ENCODE assay signal across 8 mouse cellular contexts in the genomic region with DNA sequence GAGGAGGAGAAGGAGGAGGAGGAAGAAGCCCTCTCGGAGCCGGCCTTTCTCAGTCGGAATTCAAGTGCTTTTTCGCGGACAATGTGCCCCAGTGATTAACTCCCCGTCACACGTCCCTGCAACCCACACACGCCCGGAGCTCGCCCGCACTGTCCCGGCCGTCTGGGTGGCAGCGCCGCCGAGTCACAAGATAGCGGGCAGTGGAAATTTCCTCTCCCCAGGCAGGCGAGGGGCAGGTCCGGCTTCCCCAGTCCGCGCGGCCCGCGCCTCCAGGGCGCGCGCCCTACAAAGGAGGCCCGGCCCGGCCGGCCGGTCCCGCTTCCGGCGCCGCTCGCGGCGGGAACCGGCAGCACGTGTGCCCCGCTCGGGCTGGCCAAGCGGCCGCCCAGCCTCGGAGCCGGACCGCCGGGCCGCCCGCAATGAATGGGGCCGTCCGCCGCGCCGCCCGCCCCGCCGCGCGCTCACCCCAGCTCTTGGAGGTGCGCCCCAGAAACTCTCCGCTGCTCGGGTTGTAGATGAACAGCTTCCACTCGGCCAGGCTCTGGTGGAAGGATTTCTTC. TPM values are rescaled to one million over a fixed set of nuclear protein-coding genes. Genes with fewer than 3 reads are reported as not detected.
DNase-seq lines count a peak whose midpoint lies in the region; ATAC-seq and TF ChIP-seq lines count a peak whose summit lies in the region.

No protein-coding gene starts in this region.

- H3K36me3 ChIP-seq in hindbrain, embryonic 10.5 days: peaks cover 9% of the 10 kb centered on the region
- H3K36me3 ChIP-seq in lung, embryonic 15.5 days: no peaks in the 10 kb centered on the region
- H3K36me3 ChIP-seq in thymus, adult 2 months (ENCODE audit: control insufficient read depth, insufficient read depth, low read length): no peaks in the 10 kb centered on the region

- H3K4me3 ChIP-seq in hindbrain, embryonic 10.5 days: peak overlapping the region; percentile 86
- peak overlapping the region; percentile 76 for H3K4me3 ChIP-seq in lung, embryonic 15.5 days
- peak overlapping the region; percentile 57 for H3K4me3 ChIP-seq in olfactory bulb, adult 2 months (ENCODE audit: insufficient read depth, low read depth, low read length)
- H3K4me3 ChIP-seq in thymus, adult 2 months (ENCODE audit: control insufficient read depth, insufficient read depth, low read length): peak overlapping the region; percentile 93

- H3K27me3 ChIP-seq in hindbrain, embryonic 10.5 days (ENCODE audit: insufficient read depth, poor library complexity, severe bottlenecking): no peaks in the 10 kb centered on the region
- H3K27me3 ChIP-seq in lung, embryonic 15.5 days: no peaks in the 10 kb centered on the region
- no peaks in the 10 kb centered on the region for H3K27me3 ChIP-seq in thymus, adult 2 months (ENCODE audit: control insufficient read depth, insufficient read depth, low read length)

- TF ChIP-seq POLR2A in olfactory bulb, adult 2 months (IDR thresholded peaks at IDR 0.05; ENCODE audit: insufficient read depth, low read depth, low read length): no peak
- TF ChIP-seq POLR2A in thymus, adult 2 months (IDR thresholded peaks at IDR 0.05; ENCODE audit: control insufficient read depth, extremely low read depth, insufficient read depth, low read length, poor library complexity): no peak

- H3K27ac ChIP-seq in hindbrain, embryonic 10.5 days: peak overlapping the region; percentile 95
- H3K27ac ChIP-seq in lung, embryonic 15.5 days: peak overlapping the region; percentile 97
- H3K27ac ChIP-seq in olfactory bulb, adult 2 months (ENCODE audit: insufficient read depth, low read depth, low read length): peak overlapping the region; percentile 34
- peak overlapping the region; percentile 27 for H3K27ac ChIP-seq in thymus, adult 2 months (ENCODE audit: control insufficient read depth, insufficient read depth, low read length)

- H3K4me2 ChIP-seq in lung, embryonic 15.5 days: peak overlapping the region; percentile 84

- WGBS in hindbrain, embryonic 10.5 days: under 1% methylated on average over 64 of the region's 64 CpGs
- WGBS in lung, embryonic 15.5 days: 0% methylated on average over 45 of the region's 64 CpGs
- WGBS in olfactory bulb, adult 2 months: 3% methylated on average over 64 of the region's 64 CpGs
- whole genome bisulfite sequencing in thymus, adult 2 months: under 1% methylated on average over 63 of the region's 64 CpGs

- TF ChIP-seq CTCF in olfactory bulb, adult 2 months (IDR thresholded peaks at IDR 0.05; ENCODE audit: insufficient read depth, low read depth, low read length): no peak
- TF ChIP-seq CTCF in thymus, adult 2 months (IDR thresholded peaks at IDR 0.05; ENCODE audit: borderline replicate concordance, control insufficient read depth, extremely low read depth, insufficient read depth, low read length, poor library complexity): no peak

- H3K9me3 ChIP-seq in hindbrain, embryonic 10.5 days: no peaks in the 10 kb centered on the region
- no peaks in the 10 kb centered on the region for H3K9me3 ChIP-seq in lung, embryonic 15.5 days

- H3K9ac ChIP-seq in lung, embryonic 15.5 days: peak overlapping the region; percentile 74

- peak; percentile 72 for ATAC-seq in lung, embryonic 15.5 days (ENCODE audit: borderline replicate concordance, extremely low read depth, low FRiP score, low TSS enrichment)

- peak; percentile 75 for DNase-seq in Muller cell, postnatal 12 days (ENCODE audit: inconsistent ontology term)
- peak; percentile 73 for DNase-seq in cerebellum, adult 9-10 months
- peak; percentile 28 to 62 for DNase-seq in frontal cortex, adult 2 months (ENCODE audit: extremely low spot score in 1 of 2, low spot score in 1 of 2)
- peak; percentile 77 for DNase-seq in hindbrain, embryonic 10.5 days (ENCODE audit: low spot score)
- DNase-seq in layer of hippocampus, adult 9-10 months (ENCODE audit: low spot score): peak; percentile 27
- DNase-seq in thymus, adult 2 months: peak; percentile 48

- H3K4me1 ChIP-seq in hindbrain, embryonic 10.5 days (replicated peaks): peaks cover 29% of the 10 kb centered on the region
- peaks cover 17% of the 10 kb centered on the region for H3K4me1 ChIP-seq in lung, embryonic 15.5 days
- H3K4me1 ChIP-seq in olfactory bulb, adult 2 months (ENCODE audit: control insufficient read depth, insufficient read depth, low read length): peaks cover 3% of the 10 kb centered on the region; the same call in 1 of the 2 replicates
- peaks cover 5% of the 10 kb centered on the region for H3K4me1 ChIP-seq in thymus, adult 2 months (replicated peaks; ENCODE audit: control insufficient read depth, insufficient read depth, low read length)

RNA-seq across cellular contexts. Expression of a gene that starts 0.6 kb away (rescaled TPM):
- polyA plus RNA-seq in frontal cortex, adult 2 months (2012; rRNA removed): 135 and 142 TPM in 2 replicates
- polyA plus RNA-seq in hindbrain, embryonic 10.5 days (2016; fragmentation: Nextera tagmentation; extraction: Ambion mirVana): 162 and 177 TPM in 2 replicates
- 193 and 197 TPM in 2 replicates for polyA plus RNA-seq in lung, embryonic 15.5 days (2015; fragmentation: Nextera tagmentation; extraction: Ambion mirVana)
- not detected in 2 replicates for polyA plus RNA-seq in olfactory bulb, adult 2 months (2012; ENCODE audit: insufficient read depth, insufficient read length, low replicate concordance, missing spikeins)
- polyA plus RNA-seq in thymus, adult 2 months (2012; rRNA removed): 78.5 and 117 TPM in 2 replicates

Comparison
In these comparisons a context has a peak if more than half of its experiments do, and no peak if none do; other contexts are left out.
1. Peak in every context shown above with its lines: DNase-seq, ATAC-seq, H3K4me3 ChIP-seq and H3K27ac ChIP-seq.
2. DNase-seq: peak in every context shown above with its lines; median percentile 77 in hindbrain, embryonic 10.5 days; 75 in Muller cell, postnatal 12 days; 73 in cerebellum, adult 9-10 months; 48 in thymus, adult 2 months; 45 in frontal cortex, adult 2 months; 27 in layer of hippocampus, adult 9-10 months.
3. H3K27ac ChIP-seq: peak in every context shown above with its lines; median percentile 97 in lung, embryonic 15.5 days; 95 in hindbrain, embryonic 10.5 days; 34 in olfactory bulb, adult 2 months; 27 in thymus, adult 2 months.